Mouse (Mus musculus) fibroblast of lung, adult 2 months (primary cell): Measurements from ENCODE around the gene Prpf40a.

ENCODE experiments used
- DNase-seq: peaks from one replicate; pipeline ENCODE4 v3.0.0-alpha.2; 2011; ENCODE audit warnings: low read depth

Gene Prpf40a

GRCm38 (mm10) chr2:53106056-53106455, 85.0 kb downstream of the Prpf40a start:
- DNase-seq: no peak

- no peak for DNase-seq
Measured at GRCm38 (mm10) chr2:53105408-53105807, 85.7 kb downstream of the Prpf40a start.

- DNase-seq: peak; percentile 13
Measured at GRCm38 (mm10) chr2:53102901-53103300, 88.2 kb downstream of the Prpf40a start.

- DNase-seq: no peak
Measured at GRCm38 (mm10) chr2:53101885-53102740, 89.0 kb downstream of the Prpf40a start.

GRCm38 (mm10) chr2:53100093-53100492, 91.0 kb downstream of the Prpf40a start:
- no peak for DNase-seq

GRCm38 (mm10) chr2:53095489-53095888, 95.6 kb downstream of the Prpf40a start:
- DNase-seq: no peak

- peak; percentile 39 for DNase-seq
Measured at GRCm38 (mm10) chr2:53095031-53095430, 96.1 kb downstream of the Prpf40a start.

- no peak for DNase-seq
Measured at GRCm38 (mm10) chr2:53088744-53089143, 102.3 kb downstream of the Prpf40a start.

GRCm38 (mm10) chr2:53085617-53086202, 105.4 kb downstream of the Prpf40a start:
- DNase-seq: no peak
